Mouse (Mus musculus) hindbrain, embryonic 15.5 days (tissue): ENCODE results near the gene Nt5c3. TPM values are rescaled to one million over a fixed set of nuclear protein-coding genes. Genes with fewer than 3 reads are reported as not detected.
A peak's percentile ranks its signal among the peaks of the same experiment; 100 is the strongest.

ENCODE experiments used
- ATAC-seq: fragments of 200-750 bp; cut with Nextera tagmentation; 2 replicates; pipeline ENCODE4 v1.8.0; 2017; ENCODE audit warnings: low read depth, moderate number of reproducible peaks, moderate TSS enrichment; ENCODE audit not compliant: low FRiP score
- H3K27ac ChIP-seq: fragments of 300-500 bp; sonication (generic); replicated peaks from 2 replicates; pipeline ENCODE4 v1.5.1; 2015; ENCODE audit warnings: mild to moderate bottlenecking, inconsistent platforms
- H3K27me3 ChIP-seq: fragments of 300-500 bp; sonication (generic); 2 replicates; pipeline ENCODE4 v1.6.1; 2015; ENCODE audit warnings: control low read depth, inconsistent platforms
- H3K36me3 ChIP-seq: fragments of 300-500 bp; sonication (generic); 2 replicates; pipeline ENCODE4 v1.6.1; 2015; ENCODE audit warnings: control low read depth, inconsistent platforms
- H3K4me1 ChIP-seq: fragments of 300-500 bp; sonication (generic); replicated peaks from 2 replicates; pipeline ENCODE4 v1.6.1; 2015; ENCODE audit warnings: control low read depth, inconsistent platforms
- H3K4me2 ChIP-seq: fragments of 300-500 bp; sonication (generic); 2 replicates; pipeline ENCODE4 v1.6.1; 2015; ENCODE audit warnings: moderate library complexity, mild to moderate bottlenecking, inconsistent platforms
- H3K4me3 ChIP-seq: fragments of 300-500 bp; sonication (generic); 2 replicates; pipeline ENCODE4 v1.5.1; 2015; ENCODE audit warnings: mild to moderate bottlenecking, inconsistent platforms
- H3K9ac ChIP-seq: fragments of 300-500 bp; sonication (generic); 2 replicates; pipeline ENCODE4 v1.6.1; 2015; ENCODE audit warnings: inconsistent platforms
- H3K9me3 ChIP-seq: fragments of 300-500 bp; sonication (generic); 2 replicates; pipeline ENCODE4 v1.6.1; 2016; ENCODE audit warnings: control low read depth, inconsistent platforms
- WGBS: fragments of 180-500 bp; shearing (Covaris S2); methylation state at CpG from one replicate; pipeline ENCODE4 v1.1.7; 2015; 5-methylcytosine and 5-hydroxymethylcytosine counted together
- polyA plus RNA-seq: library from polyadenylated mRNA; unstranded; fragments of >200 nt; fragmentation: Nextera tagmentation; extraction: Ambion mirVana; gene quantifications from 2 replicates; pipeline ENCODE4 v1.2.1, GENCODE M21; 2015

Gene Nt5c3
- polyA plus RNA-seq, 1 experiment from 2014 or later = 153 TPM

DNA sequence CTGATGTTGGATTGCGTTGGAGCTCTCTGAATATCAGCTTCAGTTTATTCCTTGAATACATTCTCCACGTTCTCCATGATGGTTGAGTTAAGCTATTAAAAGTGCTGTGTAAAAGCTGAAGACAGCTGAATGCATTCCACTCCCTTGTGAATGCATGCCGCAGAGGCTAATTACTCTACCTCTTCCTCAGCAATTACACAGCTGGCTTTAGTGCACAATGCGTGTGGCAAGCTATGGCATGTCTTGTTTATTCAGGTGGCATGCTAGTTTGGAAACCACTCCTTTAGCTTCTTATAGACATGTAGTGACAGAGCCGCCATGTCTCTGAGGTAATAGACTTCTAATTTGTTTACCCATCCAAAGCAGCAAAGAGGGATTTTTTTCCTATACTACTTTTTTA is 67.0 kb downstream of the Nt5c3 start:
- 77% methylated on average over 5 of the region's 5 CpGs for WGBS
- ATAC-seq = no peak
- no peaks in the 10 kb centered on the region for H3K4me1 ChIP-seq
- H3K9ac ChIP-seq = no peak overlapping the region
- H3K27me3 ChIP-seq = no peaks in the 10 kb centered on the region
- no peak overlapping the region for H3K4me2 ChIP-seq
- H3K27ac ChIP-seq = no peak overlapping the region
- no peaks in the 10 kb centered on the region for H3K36me3 ChIP-seq
- H3K4me3 ChIP-seq = no peak overlapping the region
- H3K9me3 ChIP-seq = no peaks in the 10 kb centered on the region

DNA sequence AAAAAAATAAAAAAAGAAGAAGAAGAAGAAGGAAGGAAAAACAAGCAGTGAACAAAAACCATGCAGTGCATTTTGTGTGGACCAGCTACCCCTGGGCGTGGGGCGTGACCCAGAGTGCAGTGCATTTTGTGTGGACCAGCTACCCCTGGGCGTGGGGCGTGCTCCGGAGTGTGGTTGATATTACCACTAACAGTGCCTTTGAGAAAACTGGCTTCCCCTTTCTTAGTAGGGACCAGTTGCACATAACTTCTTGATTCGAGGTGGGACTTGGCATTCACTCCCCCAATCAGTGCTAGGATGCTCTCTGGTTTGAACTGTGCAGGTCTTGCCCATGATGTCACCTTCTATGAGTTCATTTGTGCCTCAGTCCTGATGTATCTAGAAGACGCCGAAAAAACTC is 68.9 kb downstream of the Nt5c3 start:
- H3K9me3 ChIP-seq = no peaks in the 10 kb centered on the region
- ATAC-seq = no peak
- H3K4me1 ChIP-seq = no peaks in the 10 kb centered on the region
- H3K27ac ChIP-seq = no peak overlapping the region
- WGBS = 92% methylated on average over 8 of the region's 8 CpGs
- H3K4me3 ChIP-seq = no peak overlapping the region
- H3K4me2 ChIP-seq = no peak overlapping the region
- H3K9ac ChIP-seq = no peak overlapping the region
- H3K27me3 ChIP-seq = no peaks in the 10 kb centered on the region
- H3K36me3 ChIP-seq = no peaks in the 10 kb centered on the region

DNA sequence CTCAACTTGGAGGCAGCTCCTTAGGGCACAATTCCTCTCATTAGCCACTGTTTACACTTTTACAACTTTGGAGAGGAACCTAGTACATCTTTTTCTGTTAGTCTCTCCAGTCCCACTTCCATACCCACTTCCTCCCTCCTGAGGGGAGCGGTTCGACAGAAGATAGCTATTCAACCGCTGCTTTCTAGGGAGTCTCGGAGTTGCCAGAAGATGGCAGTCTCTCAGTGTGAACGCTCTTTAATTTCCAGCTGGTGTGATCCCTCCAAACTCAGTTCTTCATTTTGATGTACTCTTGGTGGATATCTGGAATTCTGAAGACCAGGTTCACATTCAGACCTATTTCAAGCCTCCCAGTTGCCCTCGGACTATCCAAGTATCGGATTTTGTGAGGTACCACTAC is 73.4 kb downstream of the Nt5c3 start:
- Histone ChIP-seq H3K36me3 (no peaks in the 10 kb centered on the region), H3K4me2 (no peak overlapping the region), H3K4me3 (no peak overlapping the region), H3K27ac (no peak overlapping the region), H3K9me3 (no peaks in the 10 kb centered on the region), H3K27me3 (no peaks in the 10 kb centered on the region), H3K4me1 (no peaks in the 10 kb centered on the region), H3K9ac (no peak overlapping the region)
- 70% methylated on average over 7 of the region's 7 CpGs for WGBS
- ATAC-seq = no peak

GRCm38 (mm10) chr6:56848974-56849373 is 74.8 kb downstream of the Nt5c3 start:
- no peaks in the 10 kb centered on the region for H3K27me3 ChIP-seq
- WGBS = 88% methylated on average over 3 of the region's 3 CpGs

DNA sequence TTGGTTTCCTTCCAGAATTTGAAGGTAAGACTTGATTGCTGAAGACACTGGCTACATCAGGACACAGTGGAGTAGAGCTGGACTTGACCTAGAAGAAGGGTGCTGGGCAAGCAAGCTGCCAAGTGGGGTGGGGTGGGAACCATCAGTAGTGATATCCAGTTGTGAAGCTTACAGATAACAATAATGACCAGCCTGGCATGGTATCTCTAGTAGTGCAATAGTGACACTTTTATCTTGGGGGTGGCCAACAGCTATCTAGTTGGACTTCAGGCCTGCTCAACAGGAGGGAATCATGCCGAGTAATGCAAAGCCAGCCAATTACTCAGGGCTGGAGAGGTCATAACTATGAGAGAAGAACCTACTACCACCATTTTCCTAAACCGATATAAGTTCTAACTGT is 79.4 kb downstream of the Nt5c3 start:
- H3K27ac ChIP-seq = no peak overlapping the region
- 92% methylated on average over 2 of the region's 2 CpGs for WGBS

More at GRCm38 (mm10) chr6:56848974-56849373, 74.8 kb downstream of the Nt5c3 start:
- Histone ChIP-seq H3K4me1 (no peaks in the 10 kb centered on the region), H3K9ac (no peak overlapping the region), H3K9me3 (no peaks in the 10 kb centered on the region), H3K36me3 (no peaks in the 10 kb centered on the region), H3K4me3 (no peak overlapping the region), H3K4me2 (no peak overlapping the region), H3K27ac (no peak overlapping the region)
- ATAC-seq = no peak

DNA sequence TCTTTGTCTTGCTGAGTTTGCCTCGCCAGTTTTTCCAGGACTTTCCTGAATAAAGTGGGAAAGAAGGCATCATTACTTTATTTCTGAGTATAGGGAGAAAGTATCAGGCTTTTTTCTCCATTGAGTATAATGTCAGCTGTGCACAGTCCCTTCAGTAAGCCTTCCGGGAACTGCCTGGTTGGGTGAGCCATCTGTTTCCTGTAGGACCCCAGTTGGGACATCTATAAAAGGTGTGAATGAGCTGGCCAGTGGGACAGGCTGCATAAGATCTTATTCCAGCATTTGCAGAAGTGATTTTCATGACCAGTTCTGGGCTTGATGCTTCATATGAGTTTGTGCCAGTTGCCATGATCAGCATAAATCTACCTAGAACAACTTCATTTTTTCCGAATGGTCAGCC is 80.5 kb downstream of the Nt5c3 start:
- no peak overlapping the region for H3K4me3 ChIP-seq
- no peaks in the 10 kb centered on the region for H3K9me3 ChIP-seq
- 89% methylated on average over 3 of the region's 3 CpGs for WGBS

More for the DNA sequence above, 79.4 kb downstream of the Nt5c3 start:
- Histone ChIP-seq H3K4me3 (no peak overlapping the region), H3K9me3 (no peaks in the 10 kb centered on the region), H3K9ac (no peak overlapping the region), H3K27me3 (no peaks in the 10 kb centered on the region), H3K4me2 (no peak overlapping the region), H3K4me1 (no peaks in the 10 kb centered on the region), H3K36me3 (no peaks in the 10 kb centered on the region)
- ATAC-seq = no peak

GRCm38 (mm10) chr6:56837621-56838020 is 86.1 kb downstream of the Nt5c3 start:
- ATAC-seq = no peak
- Histone ChIP-seq H3K4me3 (no peak overlapping the region), H3K4me1 (no peaks in the 10 kb centered on the region), H3K36me3 (no peaks in the 10 kb centered on the region), H3K9me3 (no peaks in the 10 kb centered on the region), H3K27ac (no peak overlapping the region), H3K27me3 (no peaks in the 10 kb centered on the region), H3K4me2 (no peak overlapping the region), H3K9ac (no peak overlapping the region)
- WGBS = 97% methylated on average over 3 of the region's 3 CpGs

More for the DNA sequence above, 80.5 kb downstream of the Nt5c3 start:
- no peaks in the 10 kb centered on the region for H3K36me3 ChIP-seq
- no peaks in the 10 kb centered on the region for H3K27me3 ChIP-seq
- H3K4me1 ChIP-seq = no peaks in the 10 kb centered on the region
- H3K27ac ChIP-seq = no peak overlapping the region
- H3K9ac ChIP-seq = no peak overlapping the region
- no peak for ATAC-seq
- no peak overlapping the region for H3K4me2 ChIP-seq

DNA sequence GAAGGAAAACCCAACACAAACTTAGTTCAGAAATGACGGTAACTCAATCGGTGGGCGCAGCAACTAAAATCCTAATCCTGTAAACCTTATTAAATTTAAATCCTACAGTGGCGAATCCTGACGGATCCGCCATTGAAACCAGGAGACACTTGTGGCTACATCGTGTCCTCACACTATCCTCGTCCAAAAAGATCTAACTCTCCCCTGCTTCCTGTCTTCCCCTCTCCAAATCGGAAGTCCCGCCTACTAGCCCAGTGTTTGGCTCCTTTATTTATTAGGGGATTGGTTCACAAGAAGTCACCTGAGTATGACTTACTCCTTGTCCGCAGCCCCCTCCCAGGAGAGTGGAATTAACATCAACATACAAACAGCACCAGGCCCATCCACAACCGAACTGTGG is 86.6 kb downstream of the Nt5c3 start:
- Histone ChIP-seq H3K27me3 (no peaks in the 10 kb centered on the region), H3K27ac (no peak overlapping the region), H3K4me1 (peaks cover 4% of the 10 kb centered on the region; the same call in 1 of the 2 replicates), H3K9me3 (no peaks in the 10 kb centered on the region), H3K4me2 (no peak overlapping the region), H3K36me3 (no peaks in the 10 kb centered on the region), H3K9ac (no peak overlapping the region), H3K4me3 (no peak overlapping the region)
- WGBS = 96% methylated on average over 12 of the region's 12 CpGs
- no peak for ATAC-seq

- Histone ChIP-seq H3K4me2 (no peak overlapping the region), H3K27ac (no peak overlapping the region), H3K27me3 (no peaks in the 10 kb centered on the region), H3K9ac (no peak overlapping the region), H3K4me3 (no peak overlapping the region), H3K36me3 (no peaks in the 10 kb centered on the region), H3K4me1 (peaks cover 6% of the 10 kb centered on the region; the same call in 1 of the 2 replicates), H3K9me3 (no peaks in the 10 kb centered on the region)
- no peak for ATAC-seq
- WGBS = 92% methylated on average over 10 of the region's 10 CpGs
Measured at GRCm38 (mm10) chr6:56835532-56835931, 88.2 kb downstream of the Nt5c3 start.

GRCm38 (mm10) chr6:56834769-56835168 is 89.0 kb downstream of the Nt5c3 start:
- no peaks in the 10 kb centered on the region for H3K9me3 ChIP-seq
- H3K27me3 ChIP-seq = no peaks in the 10 kb centered on the region
- H3K4me2 ChIP-seq = no peak overlapping the region
- no peaks in the 10 kb centered on the region for H3K36me3 ChIP-seq
- no peak overlapping the region for H3K4me3 ChIP-seq
- no peak overlapping the region for H3K9ac ChIP-seq
- H3K4me1 ChIP-seq = peaks cover 6% of the 10 kb centered on the region; the same call in 1 of the 2 replicates
- ATAC-seq = no peak
- 65% methylated on average over 5 of the region's 5 CpGs for WGBS
- no peak overlapping the region for H3K27ac ChIP-seq

DNA sequence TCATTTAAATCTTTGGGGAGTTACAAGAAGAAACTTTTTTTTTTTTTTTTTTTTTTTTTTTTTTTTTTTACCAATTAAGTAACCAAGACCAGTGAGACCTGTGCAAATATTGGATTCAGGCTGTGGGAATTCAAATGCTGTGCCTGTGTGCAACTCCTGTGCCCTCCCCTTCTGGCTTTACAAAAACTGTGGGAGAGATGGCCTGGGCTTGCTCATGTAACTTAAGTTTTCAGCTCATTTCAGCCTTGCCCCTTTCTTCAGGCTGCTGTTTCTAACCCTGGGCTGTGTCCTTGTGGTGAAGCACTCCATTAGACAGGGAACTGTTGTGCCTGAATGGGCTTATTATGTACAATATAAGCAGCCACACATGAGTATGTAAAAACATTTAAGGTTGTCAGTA is 90.9 kb downstream of the Nt5c3 start:
- Histone ChIP-seq H3K27ac (no peak overlapping the region), H3K36me3 (no peaks in the 10 kb centered on the region), H3K4me1 (peaks cover 6% of the 10 kb centered on the region; the same call in 1 of the 2 replicates), H3K4me2 (peak overlapping the region; percentile 92), H3K9ac (no peak overlapping the region), H3K4me3 (peak overlapping the region; percentile 61), H3K27me3 (no peaks in the 10 kb centered on the region), H3K9me3 (no peaks in the 10 kb centered on the region)
- ATAC-seq = peak; percentile 21; the same call in 1 of the 2 replicates

DNA sequence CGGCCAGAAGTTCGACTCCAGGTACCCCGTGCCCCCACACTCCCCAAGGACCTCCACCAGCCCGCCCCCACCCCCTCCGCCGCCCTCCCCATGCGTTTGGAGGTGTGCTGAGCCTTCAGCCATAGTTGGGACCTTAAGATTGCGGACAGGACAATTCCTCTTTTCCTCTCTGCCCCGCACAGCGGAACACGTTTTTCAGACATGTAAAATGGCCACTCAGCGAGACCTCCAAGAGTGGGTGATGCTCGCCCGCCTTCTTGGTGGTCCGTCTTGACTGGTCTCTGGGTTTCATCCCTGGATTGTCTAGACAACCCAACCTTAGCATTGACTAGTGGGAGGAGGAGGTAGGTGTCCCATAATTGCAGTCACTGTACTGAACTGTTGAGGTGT is 91.3 kb downstream of the Nt5c3 start:
- Histone ChIP-seq H3K27ac (no peak overlapping the region), H3K27me3 (no peaks in the 10 kb centered on the region), H3K4me1 (peaks cover 6% of the 10 kb centered on the region; the same call in 1 of the 2 replicates), H3K4me2 (peak overlapping the region; percentile 92), H3K9me3 (no peaks in the 10 kb centered on the region), H3K9ac (peak overlapping the region; percentile 53), H3K36me3 (no peaks in the 10 kb centered on the region), H3K4me3 (peak overlapping the region; percentile 61)
- WGBS = 5% methylated on average over 15 of the region's 15 CpGs
- ATAC-seq = peak; percentile 24; the same call in 1 of the 2 replicates
